In genomic region chr10:77517066-77517620, GRCm38 (mm10) we compare ENCODE assay signal across 8 mouse cellular contexts. TPM values are rescaled to one million over a fixed set of nuclear protein-coding genes. Genes with fewer than 3 reads are reported as not detected.
DNase-seq lines count a peak whose midpoint lies in the region; ATAC-seq and TF ChIP-seq lines count a peak whose summit lies in the region.

No protein-coding gene starts in this region.

- peaks cover 21% of the 10 kb centered on the region for H3K79me2 ChIP-seq in CH12.LX (replicated peaks; ENCODE audit: control insufficient read depth, extremely low read depth, insufficient read depth, poor library complexity, severe bottlenecking)

- ATAC-seq in heart, embryonic 12.5 days (ENCODE audit: insufficient number of reproducible peaks, low FRiP score): no peak
- peak; percentile 49 for ATAC-seq in megakaryocyte, adult 5-6 weeks (ENCODE audit: poor library complexity, severe bottlenecking)

- peaks cover 13 to 22% of the 10 kb centered on the region in 2 experiments for H3K36me3 ChIP-seq in CH12.LX (replicated peaks in 1 of 2; ENCODE audit: control insufficient read depth in 1 of 2, insufficient read depth in 1 of 2, low read length in 1 of 2)
- peaks cover 18% of the 10 kb centered on the region for H3K36me3 ChIP-seq in heart, embryonic 12.5 days
- H3K36me3 ChIP-seq in small intestine, adult 2 months (ENCODE audit: control insufficient read depth, insufficient read depth, low read length): peaks cover 7% of the 10 kb centered on the region; the same call in 1 of the 2 replicates

- TF ChIP-seq CTCF in CH12.LX (conservative IDR thresholded peaks at IDR 0.05 in 1 of 2, IDR thresholded peaks at IDR 0.05 in 1 of 2; ENCODE audit: low read depth in 2 of 2, low read length in 2 of 2): peak in 1 of 2 experiments; percentile 97; a peak in 3 of 4 replicates
- peak; percentile 96 for TF ChIP-seq CTCF in small intestine, adult 2 months (IDR thresholded peaks at IDR 0.05; ENCODE audit: extremely low read depth, insufficient read length, insufficient replicate concordance, low read depth, low read length)

- H3K4me3 ChIP-seq in CH12.LX (replicated peaks in 1 of 3; ENCODE audit: low read depth in 2 of 3, low read length in 2 of 3, poor library complexity in 1 of 3): no peak overlapping the region
- H3K4me3 ChIP-seq in heart, embryonic 12.5 days: no peak overlapping the region
- no peak overlapping the region for H3K4me3 ChIP-seq in small intestine, adult 2 months (ENCODE audit: low read depth, low read length)

- peaks cover 3% of the 10 kb centered on the region for H3K9me3 ChIP-seq in CH12.LX (replicated peaks; ENCODE audit: low read length)
- no peaks in the 10 kb centered on the region for H3K9me3 ChIP-seq in heart, embryonic 12.5 days (replicated peaks)

- 19% methylated on average over 20 of the region's 20 CpGs for WGBS in heart, embryonic 12.5 days
- WGBS in small intestine, adult 2 months: 21% methylated on average over 20 of the region's 20 CpGs

- in situ Hi-C loops in CH12.LX (cut with MboI; ENCODE audit: low pct_ligation_motif_present, low pct_unique_long_range_greater_than_20kb, low sequenced_read_pairs): loop anchor here (5.0 to 10.0 kb wide), 2 partner anchors 35 to 108 kb away; partner anchors contain the start of gene Ube2g2

- peaks cover 9 to 62% of the 10 kb centered on the region in 2 experiments for H3K4me1 ChIP-seq in CH12.LX (ENCODE audit: control insufficient read depth in 1 of 2, insufficient read depth in 2 of 2)
- peaks cover 22% of the 10 kb centered on the region for H3K4me1 ChIP-seq in heart, embryonic 12.5 days (replicated peaks)
- peaks cover 8% of the 10 kb centered on the region; the same call in 1 of the 2 replicates for H3K4me1 ChIP-seq in small intestine, adult 2 months (ENCODE audit: control insufficient read depth, insufficient read depth, insufficient read length, low read length)

- no peak overlapping the region for H3K27ac ChIP-seq in CH12.LX (ENCODE audit: insufficient read depth, low read depth)
- no peak overlapping the region for H3K27ac ChIP-seq in heart, embryonic 12.5 days (ENCODE audit: poor library complexity, severe bottlenecking)
- H3K27ac ChIP-seq in small intestine, adult 2 months (ENCODE audit: insufficient read depth, low read depth, low read length): no peak overlapping the region

- TF ChIP-seq POLR2A in CH12.LX (IDR thresholded peaks at IDR 0.05; ENCODE audit: low read depth, low read length): no peak
- TF ChIP-seq POLR2A in small intestine, adult 2 months (IDR thresholded peaks at IDR 0.05; ENCODE audit: low read depth, low read length): no peak

- no peak for TF ChIP-seq EP300 in CH12.LX (IDR thresholded peaks at IDR 0.05; ENCODE audit: low read length)

- peak; percentile 69 for DNase-seq in CH12.LX (ENCODE audit: extremely low read depth)
- peak; percentile 68 for DNase-seq in adipocyte (ENCODE audit: low spot score)
- DNase-seq in embryo, embryonic 11 days: peak; percentile 77
- DNase-seq in kidney, postnatal 36 days: peak; percentile 70 to 86
- no peak for DNase-seq in frontal cortex, postnatal 36 days (ENCODE audit: low spot score in 2 of 2)

- peak; percentile 95 for TF ChIP-seq RAD21 in CH12.LX (IDR thresholded peaks at IDR 0.05; ENCODE audit: low read depth, low read length)

- H3K4me2 ChIP-seq in CH12.LX (ENCODE audit: insufficient read depth, low read depth, poor library complexity, severe bottlenecking): peak overlapping the region; percentile 91
- peak overlapping the region; percentile 97 for H3K4me2 ChIP-seq in heart, embryonic 12.5 days

- H3K9ac ChIP-seq in CH12.LX (ENCODE audit: insufficient read depth, low read depth): peak overlapping the region; percentile 87
- peak overlapping the region; percentile 41 for H3K9ac ChIP-seq in heart, embryonic 12.5 days

- no peaks in the 10 kb centered on the region for H3K27me3 ChIP-seq in CH12.LX (replicated peaks)
- H3K27me3 ChIP-seq in heart, embryonic 12.5 days (replicated peaks): peaks cover 7% of the 10 kb centered on the region; the same call in 1 of the 2 replicates
- no peaks in the 10 kb centered on the region for H3K27me3 ChIP-seq in small intestine, adult 2 months (ENCODE audit: control insufficient read depth, insufficient read depth, low read length)

- dilution Hi-C loops in CH12.LX (cut with MboI; ENCODE audit: extremely low pct_ligation_motif_present, extremely low pct_unique_long_range_greater_than_20kb, low sequenced_read_pairs): no loop called here

TF ChIP-seq in CH12.LX, 34 proteins besides CTCF, POLR2A, EP300 and RAD21:
- TF ChIP-seq JUN (IDR thresholded peaks at IDR 0.05; ENCODE audit: insufficient read depth, low read depth, low read length) (no peak), TCF12 (IDR thresholded peaks at IDR 0.05; ENCODE audit: low read depth, low read length) (no peak; the same call in 1 of the 2 replicates), NRF1 (IDR thresholded peaks at IDR 0.05; ENCODE audit: low read depth, low read length) (0 out of 2 replicates have a peak, but pooled peaks have one; percentile 21), JUND (conservative IDR thresholded peaks at IDR 0.05; ENCODE audit: low read depth, low read length) (no peak), MAZ (IDR thresholded peaks at IDR 0.05; ENCODE audit: low read depth, low read length) (0 out of 2 replicates have a peak, but pooled peaks have one; percentile 31), SMC3 (IDR thresholded peaks at IDR 0.05; ENCODE audit: low read depth, low read length) (peak; percentile 84), NELFE (IDR thresholded peaks at IDR 0.05; ENCODE audit: low read depth, low read length) (peak; percentile 40; the same call in 1 of the 2 replicates), ZC3H11A (IDR thresholded peaks at IDR 0.05; ENCODE audit: low read depth, low read length) (peak; percentile 43), SIN3A (IDR thresholded peaks at IDR 0.05; ENCODE audit: low read length) (peak; percentile 47; the same call in 1 of the 2 replicates), ELF1 (IDR thresholded peaks at IDR 0.05; ENCODE audit: low read depth, low read length) (0 out of 2 replicates have a peak, but pooled peaks have one; percentile 11)
TF ChIP-seq in CH12.LX: peak in this region for 7.

RNA-seq across cellular contexts. Expression of gene Fam207a, which starts 1.6 kb away (rescaled TPM):
- 46.1 and 56.1 TPM in 2 replicates for total RNA-seq in CH12.LX (2012; rRNA removed)
- 42.4 and 43.1 TPM in 2 replicates for total RNA-seq in CH12.LX (2014; rRNA removed)
- 65.4 and 88.6 TPM in 2 replicates for polyA plus RNA-seq in CH12.LX (2012; ENCODE audit: insufficient read length, low read depth)
- polyA plus RNA-seq in heart, embryonic 12.5 days (2016; fragmentation: Nextera tagmentation; extraction: Ambion mirVana): 31.0 and 32.1 TPM in 2 replicates
- 11.5 and 11.7 TPM in 2 replicates for total RNA-seq in megakaryocyte, adult 5-6 weeks (2015)
- total RNA-seq in megakaryocyte, adult 5-6 weeks (2017): 36.3 and 46.5 TPM in 2 replicates
- polyA plus RNA-seq in small intestine, adult 2 months (2012; rRNA removed): 20.4 and 36.4 TPM in 2 replicates

RNA-seq across cellular contexts. Expression of gene Itgb2, which starts 12.9 kb away (rescaled TPM):
- total RNA-seq in CH12.LX (2012; rRNA removed) (32.2 and 32.6 TPM in 2 replicates), CH12.LX (2014; rRNA removed) (40.2 and 40.3 TPM in 2 replicates)
- 52.2 and 54.1 TPM in 2 replicates for polyA plus RNA-seq in CH12.LX (2012; ENCODE audit: insufficient read length, low read depth)
- polyA plus RNA-seq in heart, embryonic 12.5 days (2016; fragmentation: Nextera tagmentation; extraction: Ambion mirVana): 1.5 and 2.5 TPM in 2 replicates
- 342 TPM in 2 replicates for total RNA-seq in megakaryocyte, adult 5-6 weeks (2015)
- total RNA-seq in megakaryocyte, adult 5-6 weeks (2017): 400 and 419 TPM in 2 replicates
- 14.3 and 17.4 TPM in 2 replicates for polyA plus RNA-seq in small intestine, adult 2 months (2012; rRNA removed)

Comparison
In these comparisons a context has a peak if more than half of its experiments do, and no peak if none do; other contexts are left out.
1. DNase-seq: peak in CH12.LX (single experiment), adipocyte (single experiment), embryo, embryonic 11 days (single experiment) and kidney, postnatal 36 days (2 of 2); none in frontal cortex, postnatal 36 days (0 of 2).